Mouse (Mus musculus): ENCODE results near the gene Isoc2b. TPM values are rescaled to one million over a fixed set of nuclear protein-coding genes. Genes with fewer than 3 reads are reported as not detected.
"Not testable (repeated sequence)": the region's sequence is repeated elsewhere in the genome, so short reads cannot be mapped to it uniquely, and the experiment has no call there.

The Isoc2b gene
- polyA plus RNA-seq, 1 experiment from 2014 or later = 11.2 TPM

DNA sequence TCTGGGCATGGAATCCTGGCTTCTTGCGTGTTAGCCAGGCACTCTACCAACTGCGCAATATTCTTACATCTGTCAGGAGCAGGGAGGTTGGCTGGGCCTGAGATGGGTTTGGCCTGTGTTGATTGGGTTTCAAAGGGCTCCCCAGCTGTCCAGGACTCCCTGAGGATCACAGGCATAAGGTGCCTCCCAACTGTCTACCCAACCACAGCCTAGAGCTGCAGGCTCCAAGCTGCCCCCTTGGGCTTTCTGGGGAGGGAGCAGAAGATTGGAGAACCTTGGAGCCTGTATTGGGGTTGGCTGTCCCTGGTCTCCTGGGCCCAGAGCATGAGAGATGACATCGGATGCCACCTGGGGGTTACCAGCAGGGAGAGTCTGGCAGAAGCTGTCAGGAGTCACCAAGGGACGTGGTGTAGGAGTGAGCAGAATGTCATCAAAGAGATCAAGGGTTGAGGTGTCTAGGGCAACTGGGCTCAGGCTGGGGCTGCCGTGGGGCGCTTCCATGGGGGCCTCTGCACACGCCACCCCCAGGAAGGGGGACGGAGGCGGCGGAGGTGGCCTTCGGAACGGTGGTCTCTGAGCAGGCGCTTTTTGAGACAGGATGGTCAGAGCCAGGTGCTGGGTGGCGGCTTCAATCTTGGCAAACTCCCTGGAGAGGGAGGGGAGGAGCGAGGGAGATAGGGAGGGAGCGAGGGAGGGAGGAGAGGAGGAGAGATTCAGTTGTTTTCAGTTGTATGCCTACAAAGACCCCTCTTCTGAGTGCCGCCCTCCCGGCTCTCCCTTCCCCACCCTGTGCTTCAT lies 29.0 kb upstream of the Isoc2b start:
- WGBS (ENCODE audit: missing documents) = 74% methylated on average over 16 of the region's 18 CpGs

GRCm38 (mm10) chr7:4895186-4895585 lies 25.1 kb upstream of the Isoc2b start:
- Histone ChIP-seq H3K4me3 (ENCODE audit: inconsistent target) (no peak overlapping the region), H3K27ac (no peak overlapping the region), H3K36me3 (ENCODE audit: inconsistent target) (peaks cover 6% of the 10 kb centered on the region; the same call in 1 of the 2 replicates), H3K79me2 (ENCODE audit: inconsistent target) (no peaks in the 10 kb centered on the region)
- 97% methylated on average over 8 of the region's 11 CpGs for WGBS (ENCODE audit: missing documents)

More for the DNA sequence above, 29.0 kb upstream of the Isoc2b start:
- Histone ChIP-seq H3K36me3 (ENCODE audit: inconsistent target) (no peaks in the 10 kb centered on the region), H3K27ac (no peak overlapping the region), H3K4me3 (ENCODE audit: inconsistent target) (no peak overlapping the region), H3K79me2 (ENCODE audit: inconsistent target) (no peaks in the 10 kb centered on the region)

- Histone ChIP-seq H3K4me3 (ENCODE audit: inconsistent target) (no peak overlapping the region), H3K79me2 (ENCODE audit: inconsistent target) (peaks cover 8% of the 10 kb centered on the region; the same call in 1 of the 2 replicates), H3K36me3 (ENCODE audit: inconsistent target) (peaks cover 2% of the 10 kb centered on the region; the same call in 1 of the 2 replicates), H3K27ac (no peak overlapping the region)
- 90% methylated on average over 4 of the region's 4 CpGs for WGBS (ENCODE audit: missing documents)
Observed at GRCm38 (mm10) chr7:4886680-4887079, 16.6 kb upstream of the Isoc2b start.

DNA sequence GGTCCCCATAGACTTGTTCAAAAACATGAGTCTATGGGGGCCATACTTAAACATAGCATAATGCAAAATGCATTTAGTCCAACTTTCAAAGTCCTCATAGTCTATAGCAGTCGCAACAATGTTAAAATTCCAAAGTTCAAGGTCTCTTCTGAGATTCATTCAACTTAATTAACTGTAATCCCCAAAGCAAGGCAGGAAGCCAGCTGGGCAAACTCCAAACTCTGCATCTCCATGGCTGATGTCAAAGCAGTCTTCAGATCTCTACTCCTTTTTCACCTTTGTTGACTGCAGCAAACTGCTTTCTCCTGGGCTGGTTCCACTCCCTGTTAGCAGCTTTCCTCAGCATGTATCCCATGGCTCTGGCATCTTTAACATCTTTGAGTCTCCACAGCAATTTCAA lies 9.0 kb upstream of the Isoc2b start:
- not testable (repeated sequence) for H3K36me3 ChIP-seq (ENCODE audit: inconsistent target); H3K79me2 ChIP-seq (ENCODE audit: inconsistent target); H3K4me3 ChIP-seq (ENCODE audit: inconsistent target); H3K27ac ChIP-seq
- 100% methylated on average over 1 of the region's 1 CpGs for WGBS (ENCODE audit: missing documents)

DNA sequence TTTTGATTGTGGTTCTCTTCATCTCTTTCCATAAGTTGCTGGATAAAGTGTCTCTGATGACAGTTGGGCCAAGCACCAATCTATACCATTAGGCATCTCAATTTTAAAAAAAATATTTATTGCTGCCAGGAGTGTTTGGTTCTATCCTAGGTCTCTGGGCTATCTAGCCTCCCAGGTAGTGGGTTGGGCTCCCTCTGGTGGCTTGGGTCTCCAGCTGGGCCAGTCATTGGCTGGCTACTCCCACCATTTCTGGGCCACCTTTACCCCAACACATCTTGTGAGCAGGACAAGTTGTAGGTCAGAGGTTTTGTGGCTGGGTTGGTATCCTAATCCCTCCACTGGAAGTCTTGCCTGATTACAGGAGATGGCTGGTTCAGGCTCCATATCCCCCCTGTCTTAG lies 8.1 kb upstream of the Isoc2b start:
- H3K79me2 ChIP-seq (ENCODE audit: inconsistent target) = no peaks in the 10 kb centered on the region
- no peak overlapping the region for H3K4me3 ChIP-seq (ENCODE audit: inconsistent target)
- no peaks in the 10 kb centered on the region for H3K36me3 ChIP-seq (ENCODE audit: inconsistent target)
- H3K27ac ChIP-seq = no peak overlapping the region

- 6% methylated on average over 11 of the region's 11 CpGs for WGBS (ENCODE audit: missing documents)
- Histone ChIP-seq H3K36me3 (ENCODE audit: inconsistent target) (no peaks in the 10 kb centered on the region), H3K79me2 (ENCODE audit: inconsistent target) (no peaks in the 10 kb centered on the region), H3K4me3 (ENCODE audit: inconsistent target) (peak overlapping the region; percentile 74), H3K27ac (peak overlapping the region; percentile 49)
Observed at GRCm38 (mm10) chr7:4877226-4877625, 7.2 kb upstream of the Isoc2b start.

DNA sequence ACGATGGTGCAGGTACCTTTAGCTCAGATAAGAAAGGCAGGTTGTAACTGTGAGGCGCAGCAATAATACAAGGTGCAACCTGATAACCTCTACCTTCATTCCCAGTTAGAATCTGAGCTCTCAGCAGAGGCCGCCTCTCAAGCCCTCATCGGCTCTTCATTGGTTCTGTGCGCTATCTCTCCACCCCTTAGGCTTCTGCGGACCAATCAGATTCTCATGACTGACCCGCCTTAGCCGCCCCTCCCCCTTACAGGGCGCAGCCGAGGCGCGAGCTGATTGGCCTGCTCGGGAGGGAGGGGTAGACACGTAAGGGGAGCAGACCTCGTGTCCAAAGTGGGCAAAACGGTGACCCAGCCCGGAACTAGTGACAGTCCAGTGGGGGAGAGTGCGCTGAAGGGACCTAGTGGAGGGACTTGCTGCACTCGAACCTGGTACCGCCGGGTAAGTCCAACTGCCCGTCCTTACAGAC lies 6.7 kb upstream of the Isoc2b start, which contains the start of gene Isoc2a:
Isoc2a (plus strand) TSS at position 401 of the 469 bp plus-strand sequence.
- Histone ChIP-seq H3K4me3 (ENCODE audit: inconsistent target) (peak within 1 kb of the TSS; percentile 74), H3K27ac (peak within 1 kb of the TSS; percentile 49), H3K79me2 (ENCODE audit: inconsistent target) (no peaks in the 10 kb centered on the region), H3K36me3 (ENCODE audit: inconsistent target) (no peaks in the 10 kb centered on the region)
- 2% methylated on average over 21 of the region's 22 CpGs for WGBS (ENCODE audit: missing documents)

- 18% methylated on average over 10 of the region's 10 CpGs for WGBS (ENCODE audit: missing documents)
Observed at GRCm38 (mm10) chr7:4866631-4867180, 3.4 kb downstream of the Isoc2b start.

DNA sequence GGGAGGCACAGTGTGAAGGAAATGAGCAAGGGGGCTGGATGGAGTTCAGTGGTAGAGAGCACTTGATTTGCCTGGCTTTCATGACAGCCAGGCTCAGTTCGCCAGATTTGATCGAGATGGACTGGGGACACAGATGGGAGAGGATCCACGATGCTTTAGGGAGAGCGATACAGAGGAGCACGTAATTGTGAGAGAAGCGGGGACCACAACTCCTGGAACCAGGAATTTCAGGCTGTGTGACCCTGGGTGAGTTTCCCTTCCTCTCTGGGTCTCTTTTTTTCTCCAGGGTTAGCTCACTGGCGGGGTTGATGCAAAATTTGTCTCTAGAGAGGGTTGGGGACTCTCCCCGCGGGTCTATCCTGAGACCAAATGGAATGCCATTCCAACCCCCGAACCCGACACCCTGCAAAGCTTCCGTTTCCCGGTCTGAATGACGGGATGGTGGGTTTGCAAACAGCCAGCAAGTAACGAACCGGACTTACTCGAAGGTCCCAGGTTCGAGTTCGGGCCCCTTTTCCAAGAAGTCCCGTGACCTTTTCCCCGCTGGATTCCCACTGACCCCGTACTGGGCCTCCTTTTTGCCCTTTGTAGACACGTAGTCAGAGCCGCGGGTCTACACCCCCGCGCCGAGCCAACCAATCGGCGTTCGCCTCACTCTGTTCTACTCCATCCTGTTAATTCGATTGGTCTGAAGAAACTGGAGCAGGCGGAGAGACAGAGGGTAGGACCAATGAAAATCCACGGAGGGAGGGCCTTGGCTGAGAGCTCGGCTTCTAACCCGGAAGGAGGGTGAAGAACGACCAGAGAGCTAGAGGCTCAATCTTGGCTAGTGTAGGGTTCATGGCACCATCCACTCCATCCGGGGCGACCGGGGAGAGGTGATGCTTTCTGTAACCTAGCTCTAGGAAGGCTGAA lies 4.2 kb downstream of the Isoc2b start:
- Histone ChIP-seq H3K36me3 (ENCODE audit: inconsistent target) (no peaks in the 10 kb centered on the region), H3K27ac (peak overlapping the region; percentile 82), H3K79me2 (ENCODE audit: inconsistent target) (no peaks in the 10 kb centered on the region), H3K4me3 (ENCODE audit: inconsistent target) (peak overlapping the region; percentile 83)
- WGBS (ENCODE audit: missing documents) = 3% methylated on average over 40 of the region's 40 CpGs

More at GRCm38 (mm10) chr7:4866631-4867180, 3.4 kb downstream of the Isoc2b start:
- H3K36me3 ChIP-seq (ENCODE audit: inconsistent target) = no peaks in the 10 kb centered on the region
- H3K4me3 ChIP-seq (ENCODE audit: inconsistent target) = peak overlapping the region; percentile 83
- H3K27ac ChIP-seq = peak overlapping the region; percentile 82
- H3K79me2 ChIP-seq (ENCODE audit: inconsistent target) = no peaks in the 10 kb centered on the region

DNA sequence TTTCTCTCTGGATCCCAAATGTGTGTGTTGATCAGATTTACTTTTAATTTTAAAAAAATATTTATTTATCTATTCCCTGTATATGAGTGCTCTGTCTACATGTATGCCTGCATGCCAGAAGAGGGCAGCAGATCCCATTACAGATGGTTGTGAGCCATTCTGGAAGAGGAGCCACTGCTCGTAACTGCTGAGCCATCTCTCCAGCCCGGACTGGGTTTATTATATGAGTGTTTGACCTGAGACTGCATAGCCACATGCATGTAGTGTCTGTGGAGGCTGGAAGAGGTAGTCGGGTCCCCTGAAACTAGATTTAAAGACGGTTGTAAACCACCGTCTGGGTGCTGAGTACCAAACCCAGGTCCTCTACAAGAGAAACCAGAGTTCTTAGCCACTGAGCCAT lies 5.0 kb downstream of the Isoc2b start:
- H3K79me2 ChIP-seq (ENCODE audit: inconsistent target) = no peaks in the 10 kb centered on the region
- no peaks in the 10 kb centered on the region for H3K36me3 ChIP-seq (ENCODE audit: inconsistent target)
- WGBS (ENCODE audit: missing documents) = 75% methylated on average over 5 of the region's 5 CpGs
- H3K4me3 ChIP-seq (ENCODE audit: inconsistent target) = peak overlapping the region; percentile 83
- peak overlapping the region; percentile 82; the same call in 1 of the 2 replicates for H3K27ac ChIP-seq

DNA sequence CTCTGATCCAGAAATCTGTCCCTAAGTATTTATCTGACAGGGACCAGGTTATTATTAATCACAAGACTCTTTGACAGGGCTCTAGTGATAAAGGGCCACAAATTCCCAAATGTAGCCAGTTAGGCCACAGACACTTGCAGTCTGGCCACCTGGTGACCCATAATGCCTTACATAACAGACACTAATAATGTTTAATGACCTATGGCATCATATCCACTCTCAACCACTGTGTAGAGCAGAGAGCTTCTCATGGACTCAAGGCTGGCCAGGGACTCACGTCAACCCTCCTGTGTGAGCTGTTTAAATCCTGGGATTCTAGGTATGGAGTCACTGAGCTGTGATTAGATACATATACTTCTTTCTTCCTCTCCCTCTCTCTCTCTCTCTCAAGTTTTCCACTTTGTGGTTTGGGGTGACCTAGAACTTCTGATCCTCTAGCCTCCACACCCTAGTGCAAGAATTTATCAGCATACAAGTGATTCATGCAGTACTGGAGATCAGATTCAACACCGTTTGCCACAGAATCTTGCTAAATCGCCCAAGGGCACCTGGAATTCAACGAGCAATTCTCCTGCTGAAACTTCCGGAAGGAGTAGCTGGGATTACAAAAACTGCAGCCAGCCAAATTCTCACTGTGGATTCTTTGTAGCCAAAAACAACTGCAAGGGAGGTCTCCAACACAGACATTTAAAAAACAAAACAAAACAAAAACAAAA lies 5.8 kb downstream of the Isoc2b start:
- no peak overlapping the region for H3K27ac ChIP-seq
- no peak overlapping the region for H3K4me3 ChIP-seq (ENCODE audit: inconsistent target)
- no peaks in the 10 kb centered on the region for H3K79me2 ChIP-seq (ENCODE audit: inconsistent target)
- 96% methylated on average over 5 of the region's 5 CpGs for WGBS (ENCODE audit: missing documents)
- no peaks in the 10 kb centered on the region for H3K36me3 ChIP-seq (ENCODE audit: inconsistent target)

GRCm38 (mm10) chr7:4863541-4864080 lies 6.4 kb downstream of the Isoc2b start:
- Histone ChIP-seq H3K79me2 (ENCODE audit: inconsistent target) (no peaks in the 10 kb centered on the region), H3K27ac (no peak overlapping the region), H3K36me3 (ENCODE audit: inconsistent target) (no peaks in the 10 kb centered on the region), H3K4me3 (ENCODE audit: inconsistent target) (no peak overlapping the region)
- WGBS (ENCODE audit: missing documents) = 92% methylated on average over 7 of the region's 7 CpGs

DNA sequence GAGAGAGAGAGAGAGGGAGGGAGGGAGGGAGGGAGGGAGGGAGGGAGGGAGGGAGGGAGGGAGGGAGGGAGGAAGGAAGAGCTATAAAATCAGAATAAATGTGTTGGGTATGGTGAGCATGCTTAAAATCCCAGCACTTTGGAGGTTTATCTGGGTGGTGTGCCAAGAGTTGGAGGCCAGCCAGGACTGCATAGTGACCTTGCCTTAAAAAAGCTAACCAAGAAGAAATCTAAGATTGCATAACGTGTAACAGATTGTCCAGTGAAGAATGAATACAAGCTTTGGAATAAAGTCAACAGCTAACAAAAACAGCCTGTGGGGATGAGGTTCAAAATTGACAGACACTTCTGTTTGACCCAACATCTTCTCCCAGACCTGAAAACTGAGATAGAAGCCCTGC lies 7.0 kb downstream of the Isoc2b start:
- WGBS (ENCODE audit: missing documents) = 27% methylated on average over 1 of the region's 1 CpGs
- Histone ChIP-seq H3K4me3 (ENCODE audit: inconsistent target) (no peak overlapping the region), H3K79me2 (ENCODE audit: inconsistent target) (no peaks in the 10 kb centered on the region), H3K36me3 (ENCODE audit: inconsistent target) (no peaks in the 10 kb centered on the region), H3K27ac (no peak overlapping the region)

GRCm38 (mm10) chr7:4860926-4861325 lies 9.1 kb downstream of the Isoc2b start:
- not testable (repeated sequence) for H3K4me3 ChIP-seq (ENCODE audit: inconsistent target); H3K36me3 ChIP-seq (ENCODE audit: inconsistent target); H3K79me2 ChIP-seq (ENCODE audit: inconsistent target); H3K27ac ChIP-seq
- 77% methylated on average over 3 of the region's 3 CpGs for WGBS (ENCODE audit: missing documents)

Data from macrophage (primary cell).